Mouse (Mus musculus): ENCODE data around the gene Upk3b. TPM values are rescaled to one million over a fixed set of nuclear protein-coding genes. Genes with fewer than 3 reads are reported as not detected.

Upk3b gene
- not detected in 2 replicates for polyA plus RNA-seq (2014; fragmentation: Nextera tagmentation; extraction: Ambion mirVana)

DNA sequence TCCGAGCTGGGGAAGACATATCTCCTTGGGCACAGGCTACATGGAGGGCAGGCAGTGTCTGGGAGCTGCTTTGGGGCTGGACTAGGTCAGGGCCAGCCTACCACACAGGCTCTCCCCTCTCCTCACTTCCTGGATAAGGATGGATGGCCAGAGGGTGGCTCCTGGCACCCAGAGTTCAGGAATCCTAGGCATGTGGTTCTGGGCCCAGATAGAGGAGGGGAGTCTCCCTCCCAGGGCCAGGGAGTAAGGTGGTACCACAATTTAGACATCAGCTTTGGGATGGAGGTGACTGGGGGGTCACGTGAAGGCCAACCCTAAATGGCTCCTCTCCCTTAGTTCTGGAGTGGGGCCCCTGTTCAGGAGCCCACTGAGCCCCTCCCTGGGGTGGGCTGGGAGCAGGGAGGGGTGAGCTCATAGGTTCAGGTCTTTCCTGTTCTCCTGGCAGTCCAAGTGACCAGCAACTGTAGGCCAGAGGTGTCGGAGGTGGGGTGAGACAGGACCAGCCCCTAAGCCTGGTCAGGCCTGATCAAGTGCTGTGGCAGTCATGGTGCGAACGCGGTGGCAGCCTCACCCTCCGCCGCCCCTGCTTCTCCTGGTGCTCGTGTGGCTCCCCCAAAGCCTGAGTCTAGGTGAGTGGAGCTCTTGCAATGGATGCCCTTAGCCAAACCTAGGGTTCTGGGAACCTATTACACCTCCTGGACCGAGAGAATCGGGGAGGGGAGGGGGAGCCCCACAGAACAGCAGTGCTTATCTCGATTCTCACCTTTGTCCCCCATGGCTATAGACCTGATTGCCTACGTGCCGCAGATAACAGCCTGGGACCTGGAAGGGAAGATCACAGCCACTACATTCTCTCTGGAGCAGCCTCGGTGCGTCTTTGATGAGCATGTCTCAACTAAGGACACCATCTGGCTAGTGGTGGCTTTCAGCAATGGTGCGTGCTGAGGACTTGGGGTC is at the start of gene Upk3b:
TSS of gene Upk3b (plus strand) at position 239 of the 957 bp plus-strand sequence.
- H3K27ac ChIP-seq (ENCODE audit: low read depth, low read length) = no peak within 1 kb of the TSS
- no peak for ATAC-seq (ENCODE audit: low read depth)
- no peak within 1 kb of the TSS for H3K9ac ChIP-seq (replicated peaks; ENCODE audit: low read depth, low read length)
- no peaks in the 10 kb centered on the region for H3K4me1 ChIP-seq (ENCODE audit: control insufficient read depth, insufficient read depth, low read length)
- H3K27me3 ChIP-seq (ENCODE audit: control insufficient read depth, insufficient read depth, low read length) = no peaks in the 10 kb centered on the region
- no peaks in the 10 kb centered on the region for H3K36me3 ChIP-seq (ENCODE audit: control insufficient read depth, insufficient read depth, low read length)
- H3K4me3 ChIP-seq (ENCODE audit: low read depth, low read length) = no peak within 1 kb of the TSS
- 87% methylated on average over 17 of the region's 17 CpGs for WGBS
- H3K4me2 ChIP-seq (ENCODE audit: low read depth, low read length) = no peak within 1 kb of the TSS
- H3K9me3 ChIP-seq (ENCODE audit: control insufficient read depth, low read length) = no peaks in the 10 kb centered on the region

DNA sequence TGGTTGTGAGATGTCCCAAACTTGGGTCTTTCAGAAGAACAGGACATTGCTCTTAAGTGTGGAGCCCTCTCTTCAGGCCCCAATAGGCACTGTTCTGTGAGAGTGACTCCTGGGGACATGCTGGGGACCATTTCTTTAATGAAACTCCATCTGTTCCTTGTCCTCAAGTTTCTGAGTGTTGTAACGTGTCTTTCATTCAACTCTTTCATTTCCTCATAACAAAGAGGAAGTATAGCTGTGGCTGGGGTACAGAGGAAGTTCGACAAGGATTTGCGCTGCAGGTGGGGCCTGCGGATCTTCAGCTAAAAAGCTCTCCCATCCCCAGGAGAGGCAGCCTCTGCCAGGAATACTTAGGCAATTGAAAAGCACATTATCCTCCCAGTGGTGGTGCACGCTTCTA is 47.7 kb upstream of the Upk3b start:
- no peaks in the 10 kb centered on the region for H3K36me3 ChIP-seq (ENCODE audit: control insufficient read depth, insufficient read depth, low read length)
- H3K27ac ChIP-seq (ENCODE audit: low read depth, low read length) = no peak overlapping the region
- H3K9me3 ChIP-seq (ENCODE audit: control insufficient read depth, low read length) = no peaks in the 10 kb centered on the region
- no peaks in the 10 kb centered on the region for H3K27me3 ChIP-seq (ENCODE audit: control insufficient read depth, insufficient read depth, low read length)
- H3K4me2 ChIP-seq (ENCODE audit: low read depth, low read length) = no peak overlapping the region
- peaks cover under 1% of the 10 kb centered on the region for H3K4me1 ChIP-seq (ENCODE audit: control insufficient read depth, insufficient read depth, low read length)
- H3K4me3 ChIP-seq (ENCODE audit: low read depth, low read length) = no peak overlapping the region
- 81% methylated on average over 5 of the region's 5 CpGs for WGBS
- no peak overlapping the region for H3K9ac ChIP-seq (replicated peaks; ENCODE audit: low read depth, low read length)
- no peak for ATAC-seq (ENCODE audit: low read depth)

DNA sequence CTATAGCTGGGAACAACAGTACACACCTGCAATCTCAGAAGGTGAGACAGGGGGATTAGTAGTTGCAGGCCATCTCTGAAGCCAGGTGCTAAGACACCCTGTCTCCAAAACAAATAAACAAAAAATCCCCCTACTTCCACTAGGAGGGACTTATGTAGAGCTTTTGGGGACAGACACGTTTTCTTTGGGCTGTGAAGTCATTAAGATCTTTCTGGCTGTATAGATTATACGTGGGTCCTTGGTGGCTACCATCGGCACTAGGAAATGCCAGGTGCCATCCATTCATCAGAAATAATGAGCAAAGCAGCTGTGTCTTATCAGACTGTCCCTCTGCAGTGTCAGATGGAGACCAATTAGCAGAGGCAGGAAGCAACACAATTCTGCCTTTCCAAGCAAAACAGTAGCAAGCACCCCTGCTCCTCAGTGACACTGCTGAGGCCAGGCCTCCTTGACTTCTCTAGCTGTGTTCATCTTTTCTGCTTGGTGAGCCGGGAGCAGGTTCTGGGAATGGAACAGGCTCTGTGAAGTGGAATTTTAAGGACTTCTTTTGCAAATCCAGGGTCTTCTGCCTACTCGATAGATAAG is 44.8 kb upstream of the Upk3b start:
- Histone ChIP-seq H3K4me2 (ENCODE audit: low read depth, low read length) (no peak overlapping the region), H3K27ac (ENCODE audit: low read depth, low read length) (no peak overlapping the region), H3K9ac (replicated peaks; ENCODE audit: low read depth, low read length) (no peak overlapping the region), H3K4me3 (ENCODE audit: low read depth, low read length) (no peak overlapping the region), H3K4me1 (ENCODE audit: control insufficient read depth, insufficient read depth, low read length) (peaks cover 5% of the 10 kb centered on the region), H3K36me3 (ENCODE audit: control insufficient read depth, insufficient read depth, low read length) (peaks cover 3% of the 10 kb centered on the region; the same call in 1 of the 2 replicates), H3K27me3 (ENCODE audit: control insufficient read depth, insufficient read depth, low read length) (no peaks in the 10 kb centered on the region), H3K9me3 (ENCODE audit: control insufficient read depth, low read length) (no peaks in the 10 kb centered on the region)
- 59% methylated on average over 5 of the region's 5 CpGs for WGBS
- no peak for ATAC-seq (ENCODE audit: low read depth)

DNA sequence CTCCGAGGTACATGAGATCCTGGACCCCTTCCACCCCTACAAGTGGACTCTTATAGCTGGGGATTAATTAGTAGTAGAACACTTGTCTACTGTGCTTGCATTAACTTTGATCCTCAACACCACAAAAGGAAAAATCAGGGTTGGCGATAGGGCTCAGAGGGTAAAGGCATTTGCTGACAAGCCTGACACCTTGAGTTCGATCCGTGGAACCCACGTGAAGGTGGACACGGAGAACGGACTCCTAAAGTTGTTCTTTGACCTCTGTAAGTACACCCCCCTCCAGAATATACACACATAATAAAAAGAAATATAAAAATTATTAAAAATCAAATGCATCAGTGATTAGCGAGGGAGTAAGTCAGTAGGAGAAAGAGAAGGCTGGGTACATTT is 44.0 kb upstream of the Upk3b start:
- Histone ChIP-seq H3K27me3 (ENCODE audit: control insufficient read depth, insufficient read depth, low read length) (no peaks in the 10 kb centered on the region), H3K36me3 (ENCODE audit: control insufficient read depth, insufficient read depth, low read length) (peaks cover 3% of the 10 kb centered on the region; the same call in 1 of the 2 replicates), H3K4me1 (ENCODE audit: control insufficient read depth, insufficient read depth, low read length) (peaks cover 5% of the 10 kb centered on the region), H3K4me3 (ENCODE audit: low read depth, low read length) (peak overlapping the region; percentile 63; the same call in 1 of the 2 replicates), H3K4me2 (ENCODE audit: low read depth, low read length) (no peak overlapping the region), H3K9me3 (ENCODE audit: control insufficient read depth, low read length) (no peaks in the 10 kb centered on the region), H3K9ac (replicated peaks; ENCODE audit: low read depth, low read length) (no peak overlapping the region), H3K27ac (ENCODE audit: low read depth, low read length) (no peak overlapping the region)
- peak; percentile 16; the same call in 1 of the 2 replicates for ATAC-seq (ENCODE audit: low read depth)
- 70% methylated on average over 8 of the region's 8 CpGs for WGBS

DNA sequence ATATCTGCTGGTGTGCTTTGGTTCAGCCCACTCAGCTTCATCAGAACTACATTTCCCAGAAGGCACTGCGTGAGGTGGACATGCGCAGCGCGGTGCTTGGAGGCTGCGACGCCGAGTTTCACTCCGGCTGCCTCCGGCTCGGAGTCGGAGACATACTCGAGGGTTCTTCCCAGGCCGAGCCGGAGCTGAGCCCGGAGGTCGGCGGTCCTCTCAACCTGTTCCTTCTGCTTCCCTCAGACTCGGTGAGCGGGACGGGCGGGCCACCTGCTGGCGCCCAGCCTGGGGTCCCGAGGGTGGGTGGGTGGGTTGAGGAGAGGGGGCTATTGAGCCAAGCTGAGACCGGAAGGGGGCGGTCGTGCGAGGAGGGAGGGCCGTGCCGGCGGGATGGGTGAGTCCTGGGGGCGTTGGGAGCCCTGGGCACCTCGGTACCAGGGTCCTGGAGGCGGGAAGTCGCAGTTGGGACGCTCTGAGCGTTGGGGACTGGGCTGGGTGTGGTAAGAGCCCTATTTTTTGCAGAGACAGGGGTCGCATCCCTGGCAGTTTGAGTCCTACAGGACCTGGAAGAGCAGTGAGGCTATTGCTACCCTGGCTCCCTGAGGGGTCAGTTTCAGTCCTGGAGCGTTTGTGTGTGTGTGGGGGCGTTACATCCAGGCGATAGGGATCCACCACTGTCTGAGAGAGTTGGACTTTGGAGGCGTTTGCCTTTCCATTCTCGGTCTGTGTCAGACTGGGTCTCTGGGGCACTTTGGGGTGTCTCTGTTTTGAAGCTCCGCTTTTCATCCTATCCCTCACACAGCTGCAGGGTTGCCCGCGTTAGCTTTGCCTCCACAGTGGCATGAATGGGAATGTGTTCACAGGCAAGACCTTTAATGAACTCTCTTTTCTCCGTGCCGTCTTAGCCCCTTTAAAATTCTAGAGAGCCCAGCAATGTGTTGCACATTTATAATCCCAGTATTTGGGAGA is 43.3 kb upstream of the Upk3b start, which contains the start of gene Dtx2:
TSS of gene Dtx2 (plus strand) at position 76 of the 963 bp plus-strand sequence.
- Histone ChIP-seq H3K27ac (ENCODE audit: low read depth, low read length) (peak within 1 kb of the TSS; percentile 81), H3K36me3 (ENCODE audit: control insufficient read depth, insufficient read depth, low read length) (peaks cover 3% of the 10 kb centered on the region; the same call in 1 of the 2 replicates), H3K4me3 (ENCODE audit: low read depth, low read length) (peak within 1 kb of the TSS; percentile 63), H3K9ac (replicated peaks; ENCODE audit: low read depth, low read length) (peak within 1 kb of the TSS; percentile 69), H3K4me1 (ENCODE audit: control insufficient read depth, insufficient read depth, low read length) (peaks cover 5% of the 10 kb centered on the region), H3K9me3 (ENCODE audit: control insufficient read depth, low read length) (no peaks in the 10 kb centered on the region), H3K4me2 (ENCODE audit: low read depth, low read length) (peak within 1 kb of the TSS; percentile 59), H3K27me3 (ENCODE audit: control insufficient read depth, insufficient read depth, low read length) (no peaks in the 10 kb centered on the region)
- peak; percentile 95 for ATAC-seq (ENCODE audit: low read depth)
- 1% methylated on average over 47 of the region's 47 CpGs for WGBS

DNA sequence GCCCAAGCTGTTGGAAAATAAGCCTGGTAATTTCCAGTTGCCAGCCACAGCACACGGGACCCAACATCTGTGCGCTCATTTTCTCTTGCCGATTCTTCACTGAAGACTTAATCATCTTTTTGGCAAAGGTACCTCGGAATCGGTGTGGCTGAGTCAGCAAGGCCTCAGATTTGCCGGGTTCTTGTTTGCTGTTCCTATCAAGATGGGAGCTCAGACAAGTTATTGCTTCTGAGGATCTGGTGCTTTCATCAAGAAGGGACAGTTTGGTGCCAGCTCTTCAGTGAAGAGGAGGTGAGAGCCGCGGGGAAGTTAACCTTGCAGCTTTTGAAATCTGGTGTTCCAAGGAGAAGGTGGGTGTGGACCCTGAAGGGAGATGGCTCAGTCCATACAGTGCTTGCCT is 42.1 kb upstream of the Upk3b start:
- Histone ChIP-seq H3K27me3 (ENCODE audit: control insufficient read depth, insufficient read depth, low read length) (no peaks in the 10 kb centered on the region), H3K9me3 (ENCODE audit: control insufficient read depth, low read length) (no peaks in the 10 kb centered on the region), H3K4me3 (ENCODE audit: low read depth, low read length) (no peak overlapping the region), H3K36me3 (ENCODE audit: control insufficient read depth, insufficient read depth, low read length) (peaks cover 3% of the 10 kb centered on the region; the same call in 1 of the 2 replicates), H3K9ac (replicated peaks; ENCODE audit: low read depth, low read length) (no peak overlapping the region; the same call in 1 of the 2 replicates), H3K27ac (ENCODE audit: low read depth, low read length) (no peak overlapping the region), H3K4me1 (ENCODE audit: control insufficient read depth, insufficient read depth, low read length) (peaks cover 5% of the 10 kb centered on the region), H3K4me2 (ENCODE audit: low read depth, low read length) (peak overlapping the region; percentile 59)
- WGBS = 91% methylated on average over 8 of the region's 8 CpGs
- ATAC-seq (ENCODE audit: low read depth) = no peak

DNA sequence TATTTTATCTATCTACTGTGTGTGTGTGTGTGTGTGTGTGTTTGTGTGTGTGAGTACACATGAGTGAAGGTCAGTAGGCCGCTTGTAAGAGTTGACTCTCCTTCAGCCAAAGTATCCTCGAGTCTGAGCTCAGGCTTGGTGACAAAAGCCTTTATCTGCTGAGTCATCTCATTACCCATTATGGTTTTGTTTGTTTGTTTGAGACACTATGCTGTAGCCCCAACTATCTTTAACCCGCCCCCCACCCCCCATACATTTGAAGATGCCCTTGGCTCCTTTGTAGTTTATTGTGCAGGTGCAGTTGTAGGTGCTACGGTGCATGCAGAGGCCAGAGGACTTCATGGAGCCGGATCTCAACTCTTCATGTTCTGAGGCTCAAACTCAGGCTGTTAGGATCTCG is 37.1 kb upstream of the Upk3b start:
- Histone ChIP-seq H3K9me3 (ENCODE audit: control insufficient read depth, low read length) (no peaks in the 10 kb centered on the region), H3K4me1 (ENCODE audit: control insufficient read depth, insufficient read depth, low read length) (peaks cover 3% of the 10 kb centered on the region; the same call in 1 of the 2 replicates), H3K4me3 (ENCODE audit: low read depth, low read length) (no peak overlapping the region), H3K27ac (ENCODE audit: low read depth, low read length) (no peak overlapping the region), H3K4me2 (ENCODE audit: low read depth, low read length) (no peak overlapping the region), H3K27me3 (ENCODE audit: control insufficient read depth, insufficient read depth, low read length) (no peaks in the 10 kb centered on the region), H3K9ac (replicated peaks; ENCODE audit: low read depth, low read length) (no peak overlapping the region), H3K36me3 (ENCODE audit: control insufficient read depth, insufficient read depth, low read length) (peaks cover 3% of the 10 kb centered on the region; the same call in 1 of the 2 replicates)
- ATAC-seq (ENCODE audit: low read depth) = no peak
- WGBS = 95% methylated on average over 6 of the region's 6 CpGs

DNA sequence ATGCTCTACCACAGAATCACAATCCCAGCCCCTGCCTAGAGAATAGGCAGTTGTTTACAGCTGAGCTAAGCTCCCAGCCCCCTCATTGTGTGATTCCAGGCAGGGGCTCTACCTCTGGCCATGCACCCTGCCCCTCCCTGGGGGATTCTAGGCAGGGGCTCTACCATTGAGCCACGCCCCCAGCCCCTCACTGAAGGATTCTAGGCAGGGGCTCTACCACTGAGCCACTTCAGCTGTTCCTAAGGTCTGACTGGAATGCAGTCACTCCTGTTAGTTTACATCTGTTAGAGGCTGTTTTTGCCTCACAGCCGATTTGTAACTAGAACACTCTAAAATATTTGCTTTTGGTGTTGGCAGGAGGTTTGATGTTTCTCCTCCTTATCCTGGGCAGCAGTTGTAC is 36.0 kb upstream of the Upk3b start:
- Histone ChIP-seq H3K4me2 (ENCODE audit: low read depth, low read length) (no peak overlapping the region), H3K4me1 (ENCODE audit: control insufficient read depth, insufficient read depth, low read length) (0 out of 2 replicates have a peak, but pooled peaks cover 3% of the 10 kb centered on the region), H3K9ac (replicated peaks; ENCODE audit: low read depth, low read length) (no peak overlapping the region), H3K9me3 (ENCODE audit: control insufficient read depth, low read length) (no peaks in the 10 kb centered on the region), H3K4me3 (ENCODE audit: low read depth, low read length) (no peak overlapping the region), H3K36me3 (ENCODE audit: control insufficient read depth, insufficient read depth, low read length) (peaks cover 1% of the 10 kb centered on the region; the same call in 1 of the 2 replicates), H3K27ac (ENCODE audit: low read depth, low read length) (no peak overlapping the region), H3K27me3 (ENCODE audit: control insufficient read depth, insufficient read depth, low read length) (no peaks in the 10 kb centered on the region)
- whole genome bisulfite sequencing = 78% methylated on average over 2 of the region's 2 CpGs
- ATAC-seq (ENCODE audit: low read depth) = no peak
